Mouse (Mus musculus) testis, postnatal 10 days (tissue): ENCODE data around the gene Bst1.

ENCODE experiments used
- DNase-seq: peaks from one replicate; pipeline ENCODE4 v3.0.0; 2021; ENCODE audit warnings: low spot score

Gene Bst1

DNA sequence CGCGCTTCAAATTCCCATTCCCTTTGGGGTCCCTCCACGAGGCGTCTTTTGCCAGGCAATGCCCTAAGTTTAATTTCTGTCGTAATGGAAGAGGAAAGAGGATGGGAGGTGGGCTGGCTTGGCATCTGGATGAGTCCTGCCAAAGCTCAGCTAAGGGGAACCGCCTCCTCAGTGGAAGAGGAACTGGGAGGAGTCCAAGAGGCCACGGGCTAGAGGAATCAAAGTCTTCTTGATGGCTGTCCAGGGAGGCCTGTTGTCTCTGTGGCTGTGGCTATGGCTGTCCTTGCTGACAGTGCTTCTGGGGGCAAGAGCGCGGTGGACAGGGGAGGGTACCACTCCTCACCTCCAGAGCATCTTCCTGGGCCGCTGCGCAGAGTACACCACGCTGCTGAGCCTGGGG, at the start of gene Bst1:
Gene Bst1, plus strand, starts transcription at position 191 of the 400 bp plus-strand sequence.
- DNase-seq, result no peak

GRCm38 (mm10) chr5:43770618-43771354, 47.9 kb upstream of the Bst1 start:
- no peak for DNase-seq

- DNase-seq, result no peak
Observed at GRCm38 (mm10) chr5:43771555-43771954, 47.1 kb upstream of the Bst1 start.

- DNase-seq, result no peak
Observed at GRCm38 (mm10) chr5:43776407-43776806, 42.3 kb upstream of the Bst1 start.

DNA sequence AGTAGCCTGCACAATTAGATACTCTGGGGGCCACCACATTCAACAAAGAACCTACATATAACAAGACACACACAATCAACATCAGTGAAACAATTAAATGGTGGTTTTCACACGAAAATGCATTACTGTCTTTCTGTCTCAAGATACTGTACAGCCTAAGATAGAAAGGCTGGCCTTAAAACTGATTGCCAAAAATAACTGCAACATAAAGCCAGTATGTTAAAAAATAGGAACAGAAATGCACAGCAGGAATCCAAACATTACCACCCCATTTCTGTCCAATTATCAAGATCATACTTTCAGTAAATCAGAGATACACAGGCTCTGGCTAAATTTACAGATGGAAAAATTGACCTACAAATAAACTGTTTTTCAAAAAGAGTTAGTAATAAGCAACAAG, 41.7 kb upstream of the Bst1 start:
- DNase-seq, result no peak

- DNase-seq, result no peak
Observed at GRCm38 (mm10) chr5:43778583-43778982, 40.1 kb upstream of the Bst1 start.

DNA sequence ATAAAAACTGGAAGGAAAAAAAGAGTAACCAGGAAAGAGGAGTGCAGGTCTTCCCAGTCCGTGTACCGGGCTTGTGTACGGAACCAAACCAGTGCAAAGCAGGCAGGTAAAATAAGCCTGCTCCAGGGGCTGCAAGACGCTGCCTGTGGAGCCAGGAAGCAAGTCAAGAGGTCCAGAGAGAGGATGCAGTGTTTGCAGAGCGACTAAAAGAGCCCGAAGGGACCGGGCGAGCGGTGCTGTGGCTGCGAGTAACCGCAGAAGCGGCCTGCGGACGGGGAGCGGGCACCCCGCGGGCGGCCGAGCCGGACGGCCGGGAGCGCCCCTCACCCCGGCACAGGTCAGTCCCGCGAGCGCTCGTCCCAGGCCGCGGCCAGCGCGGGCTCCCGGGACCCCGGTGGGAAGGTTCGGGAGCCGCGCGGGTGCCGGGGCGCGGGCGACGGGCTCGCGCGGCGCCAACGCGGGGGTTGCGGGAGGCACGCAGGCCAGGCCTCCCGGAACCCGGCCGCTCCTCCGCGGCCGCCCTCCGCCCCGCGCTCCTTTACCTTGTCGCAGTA, 37.2 kb upstream of the Bst1 start:
- DNase-seq, result no peak

GRCm38 (mm10) chr5:43781977-43782930, 36.4 kb upstream of the Bst1 start:
- peak; percentile 86 for DNase-seq

GRCm38 (mm10) chr5:43783996-43784395, 34.7 kb upstream of the Bst1 start:
- no peak for DNase-seq

- no peak for DNase-seq
Observed at GRCm38 (mm10) chr5:43786607-43787006, 32.1 kb upstream of the Bst1 start.

DNA sequence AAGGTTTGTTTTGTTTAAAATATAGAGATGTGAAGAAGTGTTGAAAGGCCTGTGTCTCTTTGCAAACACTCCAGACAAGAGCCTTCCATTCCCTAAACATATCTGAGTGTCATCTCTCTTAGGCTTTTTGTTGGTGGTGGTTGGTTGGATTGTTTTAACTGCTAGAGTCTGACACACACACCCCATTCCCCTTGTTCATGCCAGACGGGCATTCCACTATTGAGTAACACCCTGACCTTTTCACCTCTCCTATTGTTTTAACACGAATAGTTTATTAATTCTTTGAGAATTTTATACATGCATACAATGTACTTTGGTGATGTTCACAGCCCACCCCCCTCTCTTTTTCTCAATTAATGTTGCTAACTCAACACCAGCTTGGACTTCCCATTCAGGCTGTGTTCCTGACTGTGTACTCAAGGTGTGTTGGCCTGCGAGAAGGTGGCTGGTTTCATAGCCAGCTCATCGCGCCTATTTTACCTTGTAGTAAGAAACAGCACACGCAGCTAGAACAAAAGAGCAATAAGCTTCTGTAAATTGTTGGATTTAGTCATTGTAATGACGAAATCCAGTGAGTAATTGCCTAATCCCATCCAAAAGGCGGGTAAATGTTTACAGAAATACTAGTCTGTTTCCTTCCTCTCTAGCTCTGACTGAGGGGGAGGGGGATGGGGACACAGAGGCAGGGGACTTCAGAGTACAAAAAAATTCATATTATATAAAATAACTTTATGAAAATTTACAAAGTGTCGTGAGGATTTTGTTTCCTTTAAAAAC, 30.5 kb upstream of the Bst1 start:
- no peak for DNase-seq

DNA sequence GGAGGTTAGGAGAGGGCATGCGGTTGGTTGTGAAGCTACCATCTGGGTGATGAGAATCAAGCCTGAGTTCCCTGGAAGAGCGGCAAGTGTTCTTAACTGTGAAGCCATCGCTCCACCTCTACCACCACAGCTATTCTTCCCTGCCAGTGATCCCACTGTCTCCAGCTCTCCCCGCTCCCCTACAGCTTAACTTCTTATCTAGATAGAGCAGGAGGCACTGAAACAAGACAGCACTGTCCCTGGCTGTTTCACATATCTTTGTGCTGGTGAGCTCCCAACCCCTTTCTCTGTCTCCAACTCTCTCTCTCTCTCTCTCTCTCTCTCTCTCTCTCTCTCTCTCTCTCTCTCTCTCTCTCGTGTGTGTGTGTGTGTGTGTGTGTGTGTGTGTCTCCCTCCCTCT, 26.3 kb upstream of the Bst1 start:
- DNase-seq, result no peak

GRCm38 (mm10) chr5:43799530-43799929, 19.2 kb upstream of the Bst1 start:
- no peak for DNase-seq

DNA sequence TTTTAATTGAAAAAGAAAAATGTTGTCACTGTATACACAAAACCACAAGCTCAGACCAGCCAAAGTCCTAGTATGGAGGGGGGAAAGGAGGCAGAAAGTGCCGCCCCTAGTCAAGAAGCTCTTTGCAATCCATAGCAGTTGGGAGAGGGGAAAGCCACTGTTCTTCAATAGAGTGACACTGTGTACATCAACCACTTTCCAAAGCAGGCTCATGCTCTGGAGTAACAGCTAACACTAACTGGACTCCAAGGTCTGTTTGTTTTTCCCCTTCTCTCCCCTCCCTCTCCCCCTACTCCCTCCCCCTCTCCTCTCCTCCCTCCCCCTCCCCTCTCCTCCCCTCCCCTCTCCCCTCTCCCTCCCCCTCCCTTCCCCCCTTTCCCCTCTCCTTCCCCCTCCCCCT, 18.0 kb upstream of the Bst1 start:
- DNase-seq, result no peak

DNA sequence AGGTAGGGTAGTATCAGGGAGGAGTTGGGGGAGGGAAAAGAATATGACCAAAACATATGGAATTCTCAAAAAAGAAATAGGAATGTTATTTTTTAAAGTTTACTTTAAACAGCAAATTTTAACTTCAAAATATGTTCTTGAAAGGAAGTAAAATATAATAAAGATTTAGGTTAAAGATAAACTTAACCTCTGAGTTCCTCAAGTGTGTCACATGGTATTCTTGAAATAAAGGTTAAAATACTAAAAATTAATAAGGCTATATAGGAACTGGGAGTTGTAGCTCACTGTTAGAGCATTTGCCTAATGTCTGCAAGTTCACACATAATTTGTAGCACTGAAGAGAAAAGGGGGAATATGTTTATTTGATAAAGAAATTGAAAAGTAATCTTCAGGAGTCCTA, 17.4 kb upstream of the Bst1 start:
- no peak for DNase-seq

- DNase-seq, result no peak
Observed at GRCm38 (mm10) chr5:43801798-43802197, 16.9 kb upstream of the Bst1 start.

GRCm38 (mm10) chr5:43805401-43805800, 13.3 kb upstream of the Bst1 start:
- DNase-seq, result no peak

GRCm38 (mm10) chr5:43806340-43806739, 12.3 kb upstream of the Bst1 start:
- DNase-seq, result no peak

DNA sequence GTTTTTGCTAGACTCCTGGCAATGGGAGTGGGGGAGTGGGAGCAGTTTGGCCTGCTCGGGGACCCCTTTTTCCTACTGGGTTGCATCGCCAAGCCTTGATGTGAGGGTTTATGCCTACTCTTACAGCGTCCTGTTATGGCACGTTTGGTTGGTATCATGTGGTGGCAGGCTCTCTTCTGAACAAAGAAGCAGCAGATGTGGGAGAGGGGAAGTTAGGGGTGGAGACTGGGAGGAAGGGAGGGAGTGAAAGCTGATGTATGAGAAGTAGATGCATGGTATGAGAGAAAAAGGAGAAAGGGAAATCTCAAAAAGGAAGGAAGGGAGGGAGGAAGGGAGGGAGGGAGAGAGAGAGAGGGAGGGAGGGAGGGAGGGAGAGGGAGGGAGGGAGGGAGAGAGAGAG, 11.8 kb upstream of the Bst1 start:
- DNase-seq, result no peak

GRCm38 (mm10) chr5:43807744-43808696, 10.7 kb upstream of the Bst1 start:
- DNase-seq, result peak; percentile 86
